Mouse (Mus musculus): Measurements from ENCODE around the gene Hrg. TPM values are rescaled to one million over a fixed set of nuclear protein-coding genes. Genes with fewer than 3 reads are reported as not detected.
"Not testable (repeated sequence)": the region's sequence is repeated elsewhere in the genome, so short reads cannot be mapped to it uniquely, and the experiment has no call there.

Hrg gene
- total RNA-seq (2021): not detected

DNA sequence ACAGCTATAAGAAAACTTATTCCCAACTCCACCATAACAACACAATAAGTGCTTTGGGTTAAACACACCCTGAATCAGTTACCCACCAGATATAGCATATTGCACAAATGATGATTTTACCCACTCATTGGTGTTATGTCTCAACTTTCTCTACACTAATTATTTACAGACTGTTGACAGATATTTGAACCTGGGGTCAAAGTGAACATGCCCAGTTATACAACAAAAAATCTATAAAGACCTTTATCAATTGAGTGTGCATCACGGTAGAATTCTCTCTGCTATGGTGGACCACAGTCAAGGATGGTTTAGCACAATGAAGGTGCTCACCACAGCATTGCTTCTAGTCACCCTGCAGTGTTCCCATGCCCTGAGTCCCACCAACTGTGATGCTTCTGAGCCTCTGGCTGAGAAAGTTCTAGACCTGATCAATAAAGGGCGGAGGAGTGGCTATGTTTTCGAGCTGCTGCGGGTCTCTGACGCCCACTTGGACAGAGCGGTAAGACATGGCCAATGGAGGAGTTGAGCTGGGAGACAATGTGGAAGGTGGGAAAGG, at the start of gene Hrg:
TSS of gene Hrg (plus strand) at position 233 of the 556 bp plus-strand sequence.
- intact Hi-C loops (cut with DNase I): no loop called here
- DNase-seq: no peak

DNA sequence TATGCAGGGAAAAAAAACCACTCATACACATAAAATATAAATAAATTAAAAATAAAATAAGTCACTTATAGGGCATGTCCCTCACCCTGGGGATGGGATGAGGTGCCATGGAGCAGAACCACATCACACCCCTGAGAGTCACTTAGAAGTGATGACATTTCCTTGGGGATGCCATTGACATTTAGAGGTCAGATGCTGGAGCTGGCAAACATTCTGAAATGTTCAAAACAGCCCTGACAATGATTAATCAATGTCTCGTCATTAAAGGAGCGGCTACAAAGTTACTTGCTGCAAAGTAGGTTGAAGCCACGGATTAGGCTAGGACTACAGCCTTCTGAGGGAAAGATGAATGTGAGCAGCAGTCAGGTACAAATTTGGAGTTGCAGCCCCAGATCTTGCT, 49.5 kb upstream of the Hrg start:
- intact Hi-C loops (cut with DNase I): no loop called here
- no peak for DNase-seq

DNA sequence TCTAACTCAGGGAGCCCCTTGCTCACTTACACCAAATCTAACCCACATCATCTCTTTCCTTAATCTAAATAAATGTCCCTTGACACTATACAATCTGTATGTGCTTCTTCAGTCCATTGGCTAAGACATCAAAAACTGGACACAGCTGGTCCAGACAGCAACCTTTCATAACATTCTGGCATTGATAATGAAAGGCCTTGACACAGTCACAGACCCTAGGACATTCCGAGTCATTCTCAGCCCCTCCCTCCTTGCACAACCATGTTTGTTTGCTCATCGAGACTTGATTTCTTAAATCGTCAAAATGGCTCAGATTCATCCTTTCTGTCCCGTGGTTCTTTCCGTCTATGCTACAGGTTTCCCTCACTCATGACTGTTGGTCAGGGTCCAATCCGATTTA, 41.6 kb upstream of the Hrg start:
- DNase-seq: no peak
- intact Hi-C loops (cut with DNase I): no loop called here

DNA sequence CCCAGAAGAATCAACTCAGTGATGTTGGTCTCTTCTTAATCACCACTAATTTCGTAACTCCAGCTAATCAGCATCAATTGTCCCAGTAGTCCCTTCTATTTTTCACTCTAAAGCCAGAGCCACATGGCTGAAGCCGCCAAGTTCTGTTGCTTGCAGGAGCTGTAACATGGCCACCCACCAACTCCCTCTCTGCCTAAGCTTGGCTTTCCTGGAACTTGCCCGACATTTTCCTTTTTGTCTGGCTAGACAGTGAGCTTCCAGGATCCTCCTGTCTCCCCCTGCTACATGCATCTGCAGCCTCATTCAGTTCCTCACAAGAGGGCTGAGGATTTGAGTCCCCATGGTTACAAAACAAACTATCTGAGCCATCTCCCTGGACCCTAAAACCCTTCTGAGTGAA, 38.9 kb upstream of the Hrg start:
- DNase-seq: peak; percentile 9
- intact Hi-C loops (cut with DNase I): no loop called here

DNA sequence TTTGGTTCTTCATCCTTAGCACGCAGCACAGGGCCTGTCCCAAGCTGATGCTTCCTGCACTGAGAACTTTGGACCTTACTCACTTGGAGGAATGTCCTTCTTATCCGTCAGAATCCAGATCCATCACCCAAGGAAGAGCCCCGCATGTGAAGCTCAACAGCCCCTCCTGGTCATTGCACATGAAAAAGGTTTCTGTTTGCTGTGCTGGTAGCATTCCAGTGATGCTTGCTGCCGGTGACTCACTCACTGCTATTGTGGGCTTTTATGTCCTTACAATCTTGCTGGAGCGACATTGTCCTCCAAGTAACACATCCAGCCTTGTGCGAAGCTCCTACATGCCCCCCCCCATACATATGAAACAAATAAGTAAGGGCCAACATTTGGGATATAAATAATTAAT, 38.0 kb upstream of the Hrg start:
- intact Hi-C loops (cut with DNase I): no loop called here
- no peak for DNase-seq

DNA sequence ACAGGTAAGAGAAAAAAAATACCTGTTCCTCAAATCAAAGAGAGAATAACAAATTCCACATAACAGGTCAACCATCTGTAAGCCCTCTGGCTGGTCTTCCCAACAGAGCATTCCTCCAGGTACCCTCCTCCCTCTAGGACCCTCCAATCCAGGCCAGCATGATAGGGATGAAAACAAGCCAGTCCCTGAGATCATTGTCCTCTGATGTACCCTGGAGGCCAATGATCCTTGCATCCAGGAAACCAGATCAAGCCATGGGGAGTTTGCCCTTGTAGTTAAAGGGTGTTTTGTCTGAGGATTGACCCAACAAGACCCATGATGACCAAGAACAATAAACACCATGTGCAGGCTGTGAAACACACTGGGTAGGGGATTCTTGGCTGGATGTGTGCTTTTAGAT, 36.6 kb upstream of the Hrg start:
- intact Hi-C loops (cut with DNase I): no loop called here
- no peak for DNase-seq

DNA sequence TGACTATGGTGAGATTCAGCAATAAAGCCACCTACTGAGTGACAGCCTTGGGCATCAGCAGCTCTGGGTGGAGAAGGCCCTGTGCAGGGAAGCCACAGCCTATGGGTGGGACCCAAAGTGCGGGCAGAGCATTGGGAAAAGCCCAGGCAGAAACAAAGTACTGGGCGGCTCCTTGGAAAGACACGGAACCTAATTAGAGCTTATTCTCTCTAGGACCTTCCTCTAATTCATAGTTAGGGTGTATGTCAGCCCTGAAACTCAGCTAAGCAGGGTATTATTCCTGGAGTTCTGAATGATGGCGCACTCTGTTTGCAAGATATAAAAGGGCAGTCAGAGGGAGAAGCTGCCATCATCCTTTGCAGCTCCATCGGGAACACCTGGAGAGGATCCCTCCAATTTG, 32.8 kb upstream of the Hrg start, which contains the start of gene Fetub:
TSS of gene Fetub (plus strand) at position 301 of the 400 bp plus-strand sequence.
- DNase-seq: no peak
- intact Hi-C loops (cut with DNase I): no loop called here

DNA sequence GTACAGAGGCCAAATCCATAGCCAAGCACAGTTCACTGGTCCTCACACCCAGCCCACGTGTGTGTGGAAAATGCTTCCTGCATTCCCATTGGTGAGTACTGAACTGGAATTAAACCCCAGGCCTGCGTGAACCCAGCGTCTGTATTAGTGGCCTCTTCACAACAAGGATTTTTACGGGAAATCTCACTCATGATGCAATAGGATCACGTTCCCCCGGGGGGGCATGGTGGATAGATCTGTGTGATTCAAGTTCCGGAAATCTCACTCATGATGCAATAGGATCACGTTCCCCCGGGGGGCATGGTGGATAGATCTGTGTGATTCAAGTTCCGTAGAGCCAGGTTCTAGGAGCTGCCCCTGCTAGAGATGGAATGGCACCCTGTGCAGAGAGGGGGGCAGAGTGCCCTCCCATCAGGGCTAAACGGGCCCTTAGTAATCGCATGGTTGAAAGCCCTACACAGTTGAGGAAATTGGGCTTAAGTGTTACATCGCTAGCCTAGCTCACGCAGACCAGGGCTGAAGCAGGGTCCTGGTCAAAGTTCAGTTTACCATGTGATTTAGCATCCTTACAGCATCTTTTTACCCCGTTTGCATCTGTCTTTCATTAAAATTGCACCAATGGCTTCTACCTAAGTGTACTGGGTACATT, 32.1 kb upstream of the Hrg start:
- DNase-seq: no peak
- intact Hi-C loops (cut with DNase I): no loop called here

DNA sequence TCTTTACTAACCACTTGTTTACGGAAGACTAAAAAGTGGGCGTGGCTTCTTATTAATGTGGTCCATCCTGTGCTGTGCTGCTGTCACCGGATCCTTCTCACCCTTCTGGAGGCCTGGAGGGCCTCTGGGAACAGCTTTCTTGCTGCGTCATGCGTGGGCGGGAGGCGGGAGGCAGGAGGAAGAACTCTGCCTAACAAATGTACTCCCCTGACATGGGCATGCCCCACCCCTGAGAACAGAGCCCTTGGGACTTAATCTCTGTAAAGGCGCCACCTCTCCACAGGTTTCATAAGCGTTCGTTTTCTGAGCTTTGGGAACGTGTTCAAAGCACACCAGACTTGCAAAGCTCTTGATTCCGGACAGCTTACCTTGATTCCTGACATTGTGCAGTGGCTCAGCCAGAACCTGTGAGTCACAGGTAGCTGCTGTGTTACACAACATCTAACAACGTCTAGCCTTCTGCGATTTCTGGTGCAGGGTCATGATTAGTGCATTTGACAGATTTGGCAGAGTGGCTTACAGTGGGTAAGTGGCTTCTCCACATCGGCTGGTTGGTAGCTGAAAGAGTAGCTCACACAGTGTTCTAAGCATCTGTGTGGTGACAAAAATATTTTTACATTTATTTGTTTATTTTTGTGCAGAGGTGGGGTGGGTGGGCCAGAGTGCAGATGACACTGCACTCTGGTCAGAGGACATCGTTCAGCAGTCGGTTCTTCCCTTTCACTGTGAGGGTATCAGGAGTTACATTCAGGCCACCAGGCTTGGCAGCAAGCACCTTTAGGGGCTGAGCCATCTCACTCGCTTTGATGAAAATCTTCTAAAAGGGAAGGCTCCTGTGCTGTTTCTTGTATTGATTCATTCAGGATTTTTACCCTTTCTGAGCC, 30.7 kb upstream of the Hrg start:
- no peak for DNase-seq
- intact Hi-C loops (cut with DNase I): no loop called here

DNA sequence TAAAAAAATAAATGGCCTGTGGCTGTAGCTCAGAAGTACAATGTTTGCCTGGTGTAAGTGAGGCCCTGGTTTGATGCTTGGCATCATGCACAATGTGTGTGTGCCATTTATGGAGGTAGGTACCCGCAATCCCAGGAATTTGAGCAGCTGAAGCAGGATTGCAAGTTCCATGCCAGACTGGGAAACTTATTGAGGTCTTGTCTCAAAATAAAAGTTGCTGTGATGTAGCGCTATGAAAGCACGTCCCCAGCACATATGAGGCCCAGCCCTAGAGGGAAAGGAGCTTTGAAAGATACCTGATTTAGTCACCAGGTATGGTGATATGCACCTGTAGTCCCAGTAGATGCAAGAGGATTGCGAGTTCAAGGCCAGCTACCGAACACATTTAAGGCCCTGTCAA, 29.1 kb upstream of the Hrg start:
- intact Hi-C loops (cut with DNase I): no loop called here
- DNase-seq: no peak

DNA sequence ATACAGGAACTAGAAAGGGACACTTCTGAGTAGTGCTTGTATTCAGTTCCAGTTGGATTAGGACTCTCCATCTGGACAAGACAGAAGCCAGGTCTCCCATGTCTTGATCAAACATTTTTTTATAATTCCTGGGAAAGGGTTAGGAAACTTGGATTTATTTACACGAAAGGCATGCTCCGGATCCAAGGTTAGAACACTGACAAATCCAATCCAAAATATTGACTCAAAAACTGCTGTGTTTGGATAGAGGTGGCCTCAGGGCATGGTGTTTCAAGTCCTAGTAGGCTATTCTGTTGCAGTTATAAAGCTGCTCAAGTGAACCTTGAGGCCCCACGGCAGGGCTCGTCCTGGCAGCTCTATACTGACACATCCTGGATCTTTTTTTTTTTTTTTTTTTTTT, 28.4 kb upstream of the Hrg start:
- intact Hi-C loops (cut with DNase I): no loop called here
- DNase-seq: no peak

DNA sequence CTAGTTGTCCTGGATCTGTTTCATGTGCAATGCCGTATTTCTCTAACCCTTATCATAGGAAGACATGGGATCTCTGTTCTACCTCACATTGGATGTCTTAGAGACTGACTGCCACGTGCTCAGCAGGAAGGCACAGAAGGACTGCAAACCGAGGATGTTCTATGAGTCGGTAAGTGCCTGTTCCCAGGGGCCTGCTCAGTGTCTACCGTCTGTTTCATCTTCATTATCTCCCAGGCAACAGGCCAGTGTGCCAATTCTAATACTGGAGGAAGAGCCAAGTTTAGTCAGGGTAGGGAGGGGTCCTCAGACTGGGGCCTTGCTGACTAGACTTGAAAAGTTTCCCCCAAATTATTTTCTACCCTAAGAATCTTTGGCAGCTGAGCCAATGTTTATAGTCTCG, 21.3 kb upstream of the Hrg start:
- intact Hi-C loops (cut with DNase I): no loop called here
- peak; percentile 75 for DNase-seq

DNA sequence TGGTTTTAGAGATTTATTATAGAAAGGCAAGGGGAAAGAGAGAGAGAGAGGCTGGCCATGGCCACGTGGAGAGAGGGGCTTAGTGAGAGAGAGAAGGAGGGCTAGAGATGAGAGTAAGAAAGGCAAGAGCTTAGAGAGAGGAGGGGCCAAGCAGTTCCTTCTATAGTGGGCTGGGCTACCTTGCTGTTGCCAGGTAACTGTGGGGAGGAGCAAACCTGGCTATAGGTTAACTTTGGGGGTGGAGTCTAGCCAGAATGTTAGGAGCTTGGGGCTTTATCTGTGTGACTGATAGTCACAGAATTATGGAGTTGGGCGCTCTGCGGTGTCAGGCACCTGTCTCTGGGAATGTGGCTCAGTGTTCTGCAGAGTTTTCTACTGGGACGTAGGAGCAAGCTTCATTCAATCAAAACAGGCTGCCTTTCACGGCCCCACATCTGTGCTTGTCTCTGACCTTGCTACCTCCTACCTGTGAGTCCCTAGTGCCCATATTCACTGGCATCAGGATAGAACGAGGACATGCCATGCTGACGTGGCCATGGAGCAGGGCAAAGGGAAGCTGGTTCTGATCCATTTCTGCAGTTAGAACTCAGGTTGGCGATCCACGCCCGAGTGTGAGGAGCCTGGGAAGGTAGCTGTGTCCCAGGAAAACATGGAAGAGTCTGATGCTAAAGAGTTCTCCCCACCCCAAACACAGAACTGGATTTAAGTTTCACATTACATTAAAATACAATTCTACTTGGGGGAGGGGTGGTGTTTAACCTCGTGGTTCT, 19.3 kb upstream of the Hrg start:
- intact Hi-C loops (cut with DNase I): no loop called here
- no peak for DNase-seq

DNA sequence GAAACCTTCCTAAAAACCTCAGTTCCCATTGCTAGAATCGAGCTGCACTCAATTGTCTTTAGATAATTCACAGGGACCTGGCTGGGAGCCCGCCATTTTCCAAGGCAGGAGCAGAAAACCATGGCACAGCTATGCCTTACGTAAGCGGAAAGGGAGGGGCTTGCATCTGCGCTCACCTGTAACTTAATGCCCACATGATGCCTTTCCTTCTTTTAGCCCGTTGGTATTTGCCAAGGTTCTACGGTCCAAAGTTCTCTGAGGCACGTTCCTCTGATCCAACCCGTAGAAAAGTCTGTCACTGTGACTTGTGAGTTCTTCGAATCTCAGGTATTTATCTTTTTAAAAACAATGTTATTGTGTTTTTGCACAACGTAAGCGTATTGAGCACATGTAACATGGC, 13.2 kb upstream of the Hrg start:
- DNase-seq: no peak
- intact Hi-C loops (cut with DNase I): no loop called here

DNA sequence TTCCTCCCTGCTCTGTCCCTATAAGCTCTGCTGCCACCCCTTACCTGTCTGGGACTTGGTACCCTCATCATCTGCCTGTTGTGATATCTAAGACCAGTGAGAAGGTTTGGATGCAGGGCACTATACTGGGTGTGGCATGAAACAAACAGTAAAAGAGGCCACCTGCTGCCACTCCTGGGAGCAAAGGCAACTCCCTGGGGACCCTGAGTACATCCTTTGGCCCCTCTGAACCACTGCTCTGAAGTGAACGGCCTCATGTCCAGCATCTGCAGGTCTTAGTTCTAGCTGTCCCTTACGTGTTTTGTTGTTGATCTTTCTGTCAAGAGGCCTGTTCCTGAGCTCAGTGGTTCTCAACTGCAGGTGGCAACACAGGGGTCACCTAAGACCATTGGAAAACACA, 12.3 kb upstream of the Hrg start:
- intact Hi-C loops (cut with DNase I): no loop called here
- DNase-seq: no peak

DNA sequence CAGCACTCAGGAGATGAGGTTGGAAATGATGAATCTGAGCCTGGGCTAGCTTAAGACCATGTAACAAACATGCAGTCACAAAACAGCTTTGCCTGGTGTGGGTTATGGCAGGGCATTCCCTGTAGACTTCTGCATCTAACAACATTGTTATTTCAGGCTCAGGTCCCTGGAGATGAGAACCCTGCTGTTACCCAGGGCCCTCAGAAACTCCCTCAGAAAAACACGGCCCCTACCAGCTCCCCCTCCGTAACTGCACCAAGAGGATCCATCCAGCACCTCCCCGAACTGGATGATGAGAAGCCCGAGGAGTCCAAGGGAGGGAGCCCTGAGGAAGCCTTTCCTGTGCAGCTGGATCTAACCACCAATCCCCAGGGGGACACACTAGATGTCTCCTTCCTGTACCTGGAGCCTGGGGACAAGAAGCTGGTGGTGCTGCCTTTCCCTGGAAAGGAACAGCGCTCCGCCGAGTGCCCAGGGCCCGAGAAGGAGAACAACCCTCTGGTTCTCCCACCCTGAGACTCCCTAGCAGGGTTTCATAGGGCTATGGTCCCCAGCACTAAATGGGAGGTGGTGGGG, 11.7 kb upstream of the Hrg start:
- intact Hi-C loops (cut with DNase I): no loop called here
- no peak for DNase-seq

DNA sequence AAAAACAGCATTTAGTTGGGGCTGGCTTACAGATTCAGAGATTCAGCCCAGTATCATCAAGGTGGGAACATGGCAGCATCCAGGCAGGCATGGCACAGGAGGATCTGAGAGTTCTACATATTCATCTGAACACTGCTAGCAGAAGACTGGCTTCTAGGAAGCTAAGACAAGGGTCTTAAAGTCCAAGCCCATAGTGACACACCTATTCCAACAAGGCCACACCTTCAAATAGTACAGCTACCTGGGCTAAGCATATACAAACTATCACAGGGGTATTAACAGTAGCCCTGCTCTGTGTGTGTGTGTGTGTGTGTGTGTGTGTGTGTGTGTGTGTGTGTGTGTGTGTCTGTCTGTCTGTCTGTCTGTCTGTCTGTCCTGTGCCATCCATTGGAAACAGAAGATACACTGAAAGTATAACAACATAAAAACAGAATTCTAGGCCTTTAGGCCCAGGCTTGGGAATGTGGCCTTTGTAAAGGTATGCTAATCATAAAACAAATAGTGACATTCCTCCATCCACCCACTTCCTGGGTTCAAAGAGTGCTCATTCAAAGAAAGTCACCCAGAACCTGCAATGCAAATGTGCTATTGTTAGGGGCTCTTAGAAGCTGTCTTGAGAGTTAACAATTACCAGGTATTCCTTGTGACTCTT, 8.9 kb upstream of the Hrg start:
- intact Hi-C loops (cut with DNase I); DNase-seq: not testable (repeated sequence)

DNA sequence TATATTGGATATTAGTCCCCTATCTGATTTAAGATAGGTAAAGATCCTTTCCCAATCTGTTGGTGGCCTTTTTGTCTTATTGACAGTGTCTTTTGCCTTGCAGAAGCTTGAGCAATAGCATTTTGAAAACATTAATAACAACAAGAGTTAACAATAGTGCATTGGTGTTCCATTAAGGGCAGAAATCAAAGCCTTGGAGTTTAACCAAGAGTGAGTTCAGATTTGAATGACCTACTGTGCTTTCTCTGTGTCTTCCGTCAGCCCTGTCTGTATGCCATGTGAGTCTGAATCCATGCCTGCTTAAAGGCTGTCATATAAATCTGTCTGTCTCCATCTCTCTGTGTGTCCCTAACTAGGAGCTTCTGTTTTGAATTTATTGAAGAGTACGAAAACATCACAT, 3.5 kb upstream of the Hrg start:
- intact Hi-C loops (cut with DNase I): no loop called here
- DNase-seq: no peak

DNA sequence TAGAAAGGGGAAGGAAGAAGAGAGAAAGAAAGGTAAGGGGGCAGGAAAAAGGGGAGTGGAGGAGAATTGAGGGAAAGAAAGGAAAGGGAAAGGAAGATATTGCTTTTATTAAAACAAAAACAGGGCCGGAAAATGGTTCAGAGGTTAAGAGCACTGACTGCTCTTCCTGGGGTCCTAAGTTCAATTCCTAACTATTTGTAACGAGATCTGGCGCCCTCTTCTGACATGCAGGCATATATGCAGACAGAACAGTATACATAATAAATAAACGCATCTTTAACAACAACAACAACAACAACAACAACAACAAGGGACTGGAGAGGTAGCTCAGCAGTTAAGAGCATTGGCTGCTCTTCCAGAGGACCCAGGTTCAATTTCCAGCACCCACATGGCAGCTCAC, 2.2 kb downstream of the Hrg start:
- no peak for DNase-seq
- intact Hi-C loops (cut with DNase I): no loop called here

DNA sequence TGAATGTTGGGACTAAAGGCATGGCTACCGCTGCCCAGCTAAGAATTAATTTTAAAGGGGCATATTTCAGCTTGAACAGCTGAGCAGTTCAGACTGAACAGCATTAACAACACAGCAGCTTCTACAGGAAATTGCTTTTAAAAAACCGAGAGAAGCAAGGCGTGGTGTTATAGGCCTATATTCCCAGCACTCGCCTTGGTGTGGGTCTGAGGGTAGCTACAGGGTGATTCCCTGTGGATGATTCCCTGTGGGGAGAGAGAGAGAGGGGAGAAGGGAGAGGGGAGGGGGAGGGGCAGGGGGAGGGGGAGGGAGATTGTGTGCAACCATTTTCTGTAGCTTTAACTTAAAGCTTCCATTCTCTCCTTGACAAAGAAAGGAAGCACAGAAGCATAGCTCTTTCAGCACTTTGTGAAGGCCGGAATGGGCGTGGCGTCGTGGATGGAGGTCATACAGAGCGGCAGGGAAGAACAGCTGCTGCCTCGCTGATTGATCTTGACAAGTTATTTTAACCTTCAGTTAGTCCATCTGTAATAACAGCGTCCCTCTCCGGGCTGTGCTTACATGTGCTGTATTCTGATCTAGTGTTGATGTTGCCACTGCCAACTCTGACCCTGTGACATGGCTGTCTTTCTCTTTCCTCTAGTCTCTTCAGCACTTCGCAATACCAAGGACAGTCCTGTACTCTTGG, 4.7 kb downstream of the Hrg start:
- DNase-seq: peak; percentile 9
- intact Hi-C loops (cut with DNase I): no loop called here

Measured in left cerebral cortex, postnatal 4 days (tissue).